Mouse (Mus musculus) c-Kit-positive CD71-negative TER-119-negative erythroid progenitor cells, embryonic 14.5 days (primary cell): ENCODE measurements around the gene Olfr360.
"Not testable (repeated sequence)": the region's sequence is repeated elsewhere in the genome, so short reads cannot be mapped to it uniquely, and the experiment has no call there.

ENCODE experiments used
- DNase-seq: peaks from one replicate; pipeline ENCODE4 v3.0.0-alpha.2; 2013; ENCODE audit warnings: low read depth

The Olfr360 gene

DNA sequence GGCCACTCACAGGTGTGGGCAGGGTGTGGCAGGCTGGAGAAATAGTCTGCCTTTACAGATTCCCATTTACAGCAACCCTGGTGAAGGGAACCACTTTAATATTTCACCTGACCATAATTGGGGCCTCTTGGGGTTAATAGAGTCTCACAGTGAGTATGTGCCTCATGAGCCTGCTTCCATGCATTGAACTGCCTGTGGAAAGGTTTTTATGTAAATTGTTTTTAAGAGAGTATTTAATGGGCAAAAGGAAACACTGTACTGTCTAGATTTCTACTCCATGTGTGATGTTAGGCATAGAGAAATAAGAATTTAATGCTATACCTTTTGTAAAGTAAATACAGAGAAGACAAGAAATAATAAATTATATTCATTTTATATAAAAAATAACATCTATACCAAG is at the start of gene Olfr360:
TSS of gene Olfr360 (plus strand) at position 301 of the 400 bp plus-strand sequence.
- no peak for DNase-seq

DNA sequence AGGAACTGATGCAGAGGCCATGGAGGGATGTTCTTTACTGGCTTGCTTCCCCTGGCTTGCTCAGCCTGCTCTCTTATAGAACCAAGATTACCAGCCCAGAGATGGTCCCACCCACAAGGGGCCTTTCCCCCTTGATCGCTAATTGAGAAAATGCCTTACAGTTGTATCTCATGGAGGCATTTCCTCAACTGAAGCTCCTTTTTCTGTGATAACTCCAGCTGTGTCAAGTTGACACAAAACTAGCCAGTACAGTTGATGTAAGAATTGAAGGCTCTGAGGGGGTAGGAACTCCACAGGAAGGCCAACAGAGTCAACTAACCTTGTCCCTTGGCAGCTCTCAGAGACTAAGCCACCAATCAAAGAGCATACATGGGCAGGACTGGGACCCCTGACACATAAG is 23.6 kb downstream of the Olfr360 start, which contains the start of gene Olfr361:
TSS of gene Olfr361 (minus strand) at position 101 of the 400 bp plus-strand sequence.
- not testable (repeated sequence) for DNase-seq

DNA sequence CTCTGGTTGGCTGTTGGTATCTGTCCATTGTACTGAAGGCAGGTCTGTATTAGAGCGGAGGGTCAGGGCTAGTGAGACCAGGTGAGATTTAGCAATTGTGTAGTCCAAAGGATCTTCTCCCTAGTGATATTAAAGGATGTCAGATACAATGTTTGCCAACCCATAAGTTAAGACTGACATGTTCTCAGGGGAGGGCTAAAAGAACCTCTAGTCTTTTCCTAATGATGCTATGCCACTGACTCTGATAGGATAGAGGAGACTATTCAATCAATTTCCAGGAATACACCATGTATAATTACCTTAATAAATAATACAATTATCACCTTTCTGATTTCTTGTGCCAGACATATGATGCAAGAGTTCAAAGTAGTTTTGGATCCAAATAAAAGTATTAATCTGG is 52.3 kb downstream of the Olfr360 start, which contains the start of gene Olfr362:
TSS of gene Olfr362 (minus strand) at position 101 of the 400 bp plus-strand sequence.
- no peak for DNase-seq
